Mouse (Mus musculus) hematopoietic multipotent progenitor cell, adult 10-12 weeks (in vitro differentiated cells): Measurements from ENCODE around the gene Bace2. TPM values are rescaled to one million over a fixed set of nuclear protein-coding genes. Genes with fewer than 3 reads are reported as not detected.

Source experiments
- polyA plus RNA-seq: library from polyadenylated mRNA; stranded (reverse); fragments of >175 nt; gene quantifications from 2 replicates; pipeline ENCODE4 v1.2.3, GENCODE M21; 2012; ENCODE audit warnings: low replicate concordance

Gene Bace2
- 0.04 and 0.08 TPM in 2 replicates for polyA plus RNA-seq

DNA sequence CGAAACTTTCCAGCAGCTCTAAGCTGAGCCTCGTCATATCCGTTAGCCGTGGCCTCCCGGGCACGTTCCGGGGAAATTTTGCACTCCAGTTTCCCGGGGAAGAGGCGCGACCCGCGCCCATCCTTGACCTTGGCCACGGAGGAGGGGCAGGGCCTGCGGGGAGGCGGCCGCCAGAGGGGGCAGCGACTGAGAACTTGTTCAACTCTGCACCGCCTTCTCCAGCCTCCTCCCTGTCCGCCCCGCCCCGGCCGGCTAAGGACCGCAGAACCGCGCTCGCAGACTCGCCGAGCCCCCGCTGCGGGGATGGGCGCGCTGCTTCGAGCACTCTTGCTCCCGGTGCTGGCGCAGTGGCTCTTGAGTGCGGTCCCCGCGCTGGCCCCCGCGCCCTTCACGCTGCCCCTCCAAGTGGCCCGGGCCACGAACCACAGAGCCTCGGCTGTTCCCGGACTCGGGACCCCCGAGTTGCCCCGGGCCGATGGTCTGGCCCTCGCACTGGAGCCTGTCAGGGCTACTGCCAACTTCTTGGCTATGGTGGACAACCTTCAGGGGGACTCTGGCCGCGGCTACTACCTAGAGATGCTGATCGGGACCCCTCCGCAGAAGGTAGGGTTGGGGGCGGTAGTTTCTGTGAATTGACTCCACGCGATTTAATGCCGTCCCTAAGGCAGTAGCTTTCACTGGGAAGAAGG lies at the start of gene Bace2:
Bace2 (plus strand) TSS at position 244 of the 689 bp plus-strand sequence.

DNA sequence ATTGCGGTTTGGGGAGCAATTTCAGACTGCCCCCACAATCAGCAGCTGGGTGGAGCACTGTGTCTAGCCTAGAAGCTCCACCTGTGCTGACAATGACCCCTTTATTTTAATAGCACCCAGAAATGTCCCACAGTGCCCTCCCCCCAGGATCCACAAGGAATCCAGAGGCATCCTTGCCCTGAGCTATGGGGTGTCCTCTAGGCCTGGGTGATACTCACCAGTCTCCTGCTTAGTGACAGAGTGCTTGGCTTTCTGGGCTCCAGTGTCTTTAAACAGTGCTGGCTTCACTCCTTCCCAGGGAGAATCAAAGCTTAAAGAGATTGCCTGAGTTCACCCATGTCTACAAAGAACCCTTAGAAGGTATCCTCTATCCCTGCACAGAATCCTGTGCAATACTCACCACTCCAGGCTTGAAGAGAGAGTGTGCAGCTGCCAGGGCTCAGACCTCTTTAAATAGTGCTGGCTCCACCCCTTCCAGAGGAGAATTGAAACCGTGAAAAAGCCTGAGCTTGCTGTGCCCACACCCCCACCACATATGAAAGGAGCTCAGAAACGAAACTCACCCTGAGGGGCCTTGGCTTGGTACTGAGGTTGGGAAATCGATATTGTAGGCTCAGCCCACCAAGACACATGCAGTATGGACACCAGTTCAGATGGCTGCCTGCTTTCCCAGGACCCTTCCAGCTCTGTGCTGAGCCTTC lies 106.1 kb downstream of the Bace2 start, which contains the start of gene Mx1:
Mx1 (minus strand) TSS at position 427 of the 701 bp plus-strand sequence.

Other genes with a start within 250 kb of the Bace2 start
- gene Dscam, start 186.0 kb upstream of the Bace2 start, polyA plus RNA-seq = 1.4 and 2.1 TPM in 2 replicates
- gene Mx1, start 106.2 kb downstream of the Bace2 start, polyA plus RNA-seq = 1.4 and 1.6 TPM in 2 replicates
- not detected in 2 replicates for gene Fam3b, start 158.1 kb downstream of the Bace2 start, polyA plus RNA-seq